Mouse (Mus musculus) megakaryocyte, adult 5-6 weeks (primary cell): ENCODE measurements around the gene Slc43a1. TPM values are rescaled to one million over a fixed set of nuclear protein-coding genes. Genes with fewer than 3 reads are reported as not detected.

Experiments used
- ATAC-seq: 2 replicates; pipeline ENCODE4 v1.8.0; 2016; ENCODE audit warnings: mild to moderate bottlenecking, inconsistent platforms; ENCODE audit not compliant: poor library complexity, severe bottlenecking
- total RNA-seq, 2 experiments: library from RNA; stranded (forward) in 1 of 2; stranded (reverse) in 1 of 2; fragments of 153-499, 151-499 nt in 1 of 2; fragments of 221-1000, 200-1000 nt in 1 of 2; gene quantifications; 2 replicates each; pipeline versions ENCODE4 v1.2.3 to v1.2.4; 2015 to 2017

The Slc43a1 gene
- total RNA-seq, 2 experiments from 2014 or later, result 1.6 to 3.7 TPM

DNA sequence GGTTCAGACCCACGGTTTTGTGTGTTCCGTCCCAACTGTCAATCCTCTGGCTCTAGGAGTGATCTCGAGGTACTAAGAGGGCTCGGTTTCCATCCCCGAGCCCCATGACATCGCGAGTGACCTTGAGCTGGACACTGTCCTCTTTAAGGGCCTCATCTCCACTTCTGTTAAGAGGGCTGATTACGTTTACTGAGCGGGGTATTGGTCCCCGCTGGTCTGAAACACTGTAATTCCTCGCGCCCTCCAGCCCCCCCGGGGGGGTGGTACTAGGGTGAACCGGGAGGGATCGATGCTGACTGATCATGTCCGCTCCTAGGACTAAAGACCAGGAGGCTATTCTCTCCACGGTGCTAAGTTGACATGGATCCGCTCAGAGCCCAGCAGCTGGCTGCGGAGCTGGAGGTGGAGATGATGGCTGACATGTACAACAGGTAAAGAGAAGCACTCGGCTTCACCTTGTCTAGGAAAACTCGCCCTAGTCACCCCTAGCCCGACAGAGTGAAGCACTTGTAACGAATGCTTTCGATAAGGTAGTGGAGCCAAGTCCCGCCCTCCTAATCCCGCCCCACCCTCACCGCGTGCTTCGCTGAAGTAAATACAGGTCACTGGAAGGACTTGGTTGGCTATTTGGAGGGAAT is 11.2 kb upstream of the Slc43a1 start:
- ATAC-seq, result no peak

DNA sequence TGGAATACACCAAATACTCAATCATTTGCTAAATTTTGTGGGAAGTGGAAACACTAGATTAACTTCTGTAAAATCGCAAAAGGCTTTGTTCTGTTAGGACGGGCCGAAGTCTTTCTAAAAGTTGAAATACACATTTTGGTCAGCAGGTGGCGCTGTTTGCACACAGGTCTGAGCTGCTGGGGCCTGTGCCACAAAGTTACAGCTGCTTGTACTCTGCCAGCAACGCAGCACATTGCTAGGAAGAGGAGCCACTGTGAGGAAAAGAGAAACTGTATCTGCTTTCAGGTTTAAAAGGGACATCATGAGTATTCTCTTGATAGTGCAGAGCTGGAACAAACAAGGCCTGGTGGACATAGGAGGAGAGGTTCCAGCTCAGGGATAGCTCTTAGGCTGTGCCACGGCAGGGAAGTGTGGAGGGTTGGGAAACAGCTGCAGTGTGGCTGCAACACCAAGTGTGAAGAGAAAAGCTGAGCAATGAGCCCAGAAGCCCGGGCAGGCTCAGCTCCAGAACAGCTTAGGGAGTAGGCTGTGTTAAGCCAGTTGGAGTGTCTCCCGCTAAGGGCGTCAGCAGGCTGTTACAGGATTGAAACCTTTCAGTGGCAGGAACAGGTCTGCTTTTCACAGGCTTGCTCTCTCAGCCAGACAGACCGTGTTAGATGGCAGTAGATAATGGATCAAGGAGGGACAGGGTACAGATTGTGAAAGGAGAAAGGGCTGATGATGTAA is 6.8 kb upstream of the Slc43a1 start:
- ATAC-seq, result peak; percentile 74

DNA sequence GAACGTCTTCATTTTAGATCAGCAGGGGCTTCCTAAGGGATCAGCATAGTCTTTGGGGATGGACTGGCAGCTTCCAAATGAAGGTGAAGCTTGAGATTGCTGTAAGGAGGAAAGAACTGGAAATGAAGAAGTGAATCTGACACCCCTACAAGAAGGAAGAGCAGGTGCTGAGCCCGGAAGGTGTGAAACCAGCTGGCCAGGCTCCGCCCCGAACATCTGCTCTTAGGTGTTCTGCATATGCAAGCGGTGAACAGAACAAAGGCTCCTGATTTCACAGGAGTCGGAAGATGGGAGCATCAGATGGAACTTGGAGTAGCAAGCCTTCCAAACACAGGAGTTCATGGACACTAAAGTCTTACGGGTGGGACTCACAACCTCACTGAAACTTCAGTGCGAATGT is 1.5 kb upstream of the Slc43a1 start:
- no peak for ATAC-seq

DNA sequence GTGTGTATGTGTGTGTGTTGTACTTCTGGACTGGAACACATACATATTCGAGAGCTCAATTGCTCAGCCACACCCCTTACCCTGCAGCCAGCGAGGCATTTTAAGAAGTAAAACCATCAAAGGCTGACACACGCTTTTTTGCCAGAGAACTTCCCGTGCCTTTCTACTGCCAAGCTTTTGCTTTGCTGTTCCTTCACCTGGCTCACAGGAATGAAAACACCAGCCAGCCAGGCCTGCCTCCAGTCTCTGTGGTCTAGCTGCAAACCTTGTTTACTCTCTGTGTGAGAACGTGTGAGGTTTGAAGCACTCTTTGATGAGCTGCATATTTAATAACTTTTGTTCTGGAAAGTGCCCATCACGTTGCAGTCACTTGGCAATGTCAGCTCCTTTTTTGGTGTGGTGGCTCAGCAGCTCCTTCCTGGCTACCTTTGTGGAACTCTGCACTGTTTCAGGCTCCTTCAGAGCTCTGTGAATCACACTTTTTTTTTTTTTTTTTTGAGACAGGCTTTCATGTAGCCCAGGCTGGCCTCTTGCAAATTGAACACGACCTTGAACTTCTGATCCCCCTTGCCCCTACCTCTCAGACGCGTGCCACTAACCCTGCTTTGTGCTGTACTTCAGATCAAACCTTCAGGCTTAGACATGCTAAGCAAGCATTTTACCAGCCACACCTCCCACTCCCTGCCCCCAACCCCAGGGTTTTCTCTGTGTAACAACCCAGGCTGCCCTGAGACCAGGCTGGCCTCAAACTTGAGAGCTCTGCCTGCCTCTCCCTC is 645 bp upstream of the Slc43a1 start:
- ATAC-seq, result no peak

DNA sequence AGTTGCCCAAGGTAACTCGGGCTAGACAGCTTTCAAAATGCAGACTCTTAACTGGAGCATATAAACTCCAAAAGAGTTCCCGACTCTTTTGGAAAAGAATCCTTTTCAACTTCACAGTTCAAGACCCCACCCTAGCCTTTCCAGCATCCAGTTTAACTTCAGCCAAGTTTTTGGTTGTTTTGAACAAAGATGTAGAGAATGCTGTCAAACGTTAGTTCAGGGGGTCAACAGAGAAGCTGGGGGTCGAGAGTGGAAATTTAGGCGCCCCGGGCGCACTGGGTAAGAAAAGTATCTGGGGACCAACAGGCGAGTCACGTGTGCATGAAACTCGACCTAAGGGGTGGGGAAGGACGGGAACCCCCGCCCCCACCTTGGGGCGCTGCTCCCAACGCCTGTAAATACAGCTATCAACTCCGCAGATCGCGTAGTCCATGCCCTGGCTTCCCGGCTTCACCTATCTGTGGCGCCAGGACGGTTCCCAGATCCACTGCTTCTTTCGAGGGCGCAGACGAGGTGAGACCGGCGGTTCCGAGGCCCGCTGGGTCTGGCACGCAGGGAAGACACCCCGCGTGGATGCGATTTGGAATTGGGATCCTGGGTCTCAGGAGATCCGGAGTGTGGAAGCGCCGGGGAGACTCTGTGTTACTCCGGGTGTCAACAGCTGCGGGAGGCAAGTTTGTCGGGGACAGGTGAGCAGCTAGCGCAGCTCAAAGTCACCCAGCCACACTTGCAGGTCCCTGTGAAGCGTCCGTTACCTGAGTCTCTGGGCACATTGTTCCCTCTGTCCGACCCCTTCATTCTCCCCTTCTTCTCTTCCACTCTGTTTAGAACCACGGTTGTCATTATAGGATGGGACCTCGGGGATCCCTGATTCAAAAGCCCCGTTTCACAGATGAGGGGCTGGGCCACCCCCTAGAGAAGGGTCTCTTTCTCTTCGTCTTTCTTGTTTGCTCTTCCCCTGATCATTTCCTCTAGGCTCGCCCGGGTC is 637 bp downstream of the Slc43a1 start:
- ATAC-seq, result no peak

DNA sequence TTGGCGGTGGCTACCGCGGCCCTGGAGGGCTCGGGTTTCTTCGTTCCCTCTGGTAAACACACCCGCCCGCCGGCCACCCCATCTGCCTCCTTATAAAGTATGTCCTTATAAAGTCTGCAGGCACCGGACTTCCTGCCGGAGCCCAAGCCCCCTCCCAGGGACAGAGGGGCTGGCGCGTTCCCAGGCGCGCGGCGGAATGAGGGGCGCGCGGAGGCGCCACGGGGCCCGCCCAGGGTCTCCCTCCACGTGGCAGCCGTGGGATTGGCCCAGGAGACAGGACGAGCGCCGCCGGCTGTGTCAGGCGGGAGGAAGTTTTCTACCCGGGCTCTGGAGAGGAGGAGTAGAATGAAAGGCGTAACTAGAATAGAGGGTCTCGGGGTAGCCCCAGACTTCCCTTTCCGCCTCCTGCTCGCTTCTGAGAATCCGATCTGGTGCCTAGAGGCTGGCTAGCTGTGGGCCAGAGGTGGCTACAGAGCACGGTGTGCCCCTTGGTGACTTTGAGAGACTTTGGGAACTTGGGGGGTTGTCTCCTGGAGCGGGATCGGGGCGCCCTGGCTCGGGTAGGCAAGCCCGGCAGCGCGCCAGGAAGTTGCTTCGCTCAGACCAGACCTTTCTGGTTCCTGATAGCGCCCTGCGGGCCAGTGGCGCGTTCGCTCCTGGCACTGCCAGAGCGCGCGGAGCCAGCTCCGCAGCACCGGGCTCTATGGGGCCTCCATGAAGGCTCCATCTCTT is 1.5 kb downstream of the Slc43a1 start:
- ATAC-seq, result peak; percentile 70

DNA sequence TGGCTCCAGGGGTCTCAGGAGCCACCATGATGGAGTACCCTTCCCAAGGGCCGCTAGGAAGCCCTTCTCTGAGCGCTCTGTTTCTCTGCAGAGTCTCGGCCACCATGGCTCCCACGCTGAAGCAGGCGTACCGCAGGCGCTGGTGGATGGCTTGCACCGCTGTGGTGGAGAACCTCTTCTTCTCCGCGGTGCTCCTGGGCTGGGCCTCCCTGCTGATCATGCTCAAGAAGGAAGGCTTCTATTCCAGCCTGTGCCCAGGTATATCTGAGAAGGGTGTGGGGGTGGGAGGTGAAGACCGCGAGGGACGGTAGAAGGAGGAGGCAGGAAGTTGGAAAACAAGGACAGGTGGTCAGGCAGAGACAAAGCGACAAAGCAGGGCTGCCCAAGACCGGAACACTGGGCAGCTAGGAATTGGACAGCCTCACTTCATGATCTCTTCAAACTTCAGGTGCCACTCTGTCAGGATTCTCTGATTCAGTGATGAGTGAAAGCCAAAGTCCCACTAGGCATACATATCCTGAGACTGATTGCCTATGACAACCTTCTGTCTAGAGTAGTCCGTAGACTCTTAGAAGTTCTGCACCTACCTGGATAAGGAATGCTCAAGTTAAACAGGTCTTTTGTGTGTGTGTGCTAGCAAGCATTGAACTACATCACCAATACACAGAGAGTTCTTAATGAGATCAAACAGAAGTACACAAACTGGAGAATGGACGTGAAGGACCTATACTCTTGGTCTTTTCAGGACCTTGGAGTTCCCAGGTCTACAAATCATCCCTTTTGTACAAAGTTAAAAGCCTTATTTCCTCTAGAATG is 2.3 kb downstream of the Slc43a1 start:
- ATAC-seq, result peak; percentile 36

DNA sequence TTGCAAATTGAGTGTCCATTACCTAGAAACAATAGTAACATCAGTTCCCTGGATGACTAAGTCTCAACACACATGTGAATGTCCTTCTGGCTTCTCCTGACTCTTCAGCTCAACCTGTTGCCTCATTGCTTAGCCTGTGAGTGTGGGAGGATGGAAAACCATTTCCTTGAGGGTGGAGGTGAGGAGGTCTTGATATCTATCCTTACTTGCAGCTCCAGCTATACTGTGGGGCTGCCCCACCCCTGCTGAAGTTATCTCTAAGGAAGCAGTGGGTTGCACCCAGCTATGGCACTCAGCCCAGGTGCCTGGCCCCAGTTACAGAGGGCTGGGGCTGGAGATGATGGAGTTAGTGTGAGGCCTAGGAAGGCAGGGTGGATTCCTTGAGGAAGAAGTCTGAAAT is 3.3 kb downstream of the Slc43a1 start:
- no peak for ATAC-seq

DNA sequence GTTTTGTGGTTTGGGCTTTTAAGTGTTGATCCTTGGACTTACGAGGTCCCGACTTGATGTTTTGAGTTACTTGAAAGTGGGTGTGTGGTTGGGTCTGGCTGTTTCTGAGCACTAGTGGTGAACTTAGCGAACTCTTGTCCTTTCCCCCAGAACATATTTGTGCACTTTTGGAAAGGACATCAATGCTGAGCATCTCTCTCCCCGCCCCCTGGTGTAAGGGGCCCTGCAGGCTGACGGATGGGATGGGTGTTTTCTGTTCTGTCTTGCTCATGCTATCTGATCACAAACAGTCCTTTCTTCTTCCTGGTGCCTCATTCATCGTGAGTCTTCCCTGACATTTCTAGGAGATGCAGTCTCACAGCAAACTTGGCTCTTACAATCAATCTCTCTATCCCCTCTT is 5.0 kb downstream of the Slc43a1 start:
- no peak for ATAC-seq

DNA sequence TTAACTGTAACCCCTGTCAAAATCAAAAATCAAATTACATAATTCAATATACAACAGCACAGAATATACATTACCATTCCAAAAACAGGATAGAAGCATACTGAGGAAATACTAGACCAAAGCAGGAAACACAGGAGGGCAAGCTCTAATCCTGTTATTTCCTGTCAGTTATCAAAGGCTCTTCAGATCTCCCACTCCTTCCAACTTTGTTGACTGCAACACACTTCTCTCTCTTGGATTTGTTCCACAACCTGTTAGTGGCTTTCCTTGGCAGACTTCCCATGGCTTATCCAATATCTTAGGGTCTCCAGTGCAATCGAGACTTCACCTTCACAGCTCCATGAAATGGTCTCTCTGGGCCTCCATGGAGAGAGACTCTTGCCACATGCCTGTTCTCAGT is 6.6 kb downstream of the Slc43a1 start:
- ATAC-seq, result no peak

DNA sequence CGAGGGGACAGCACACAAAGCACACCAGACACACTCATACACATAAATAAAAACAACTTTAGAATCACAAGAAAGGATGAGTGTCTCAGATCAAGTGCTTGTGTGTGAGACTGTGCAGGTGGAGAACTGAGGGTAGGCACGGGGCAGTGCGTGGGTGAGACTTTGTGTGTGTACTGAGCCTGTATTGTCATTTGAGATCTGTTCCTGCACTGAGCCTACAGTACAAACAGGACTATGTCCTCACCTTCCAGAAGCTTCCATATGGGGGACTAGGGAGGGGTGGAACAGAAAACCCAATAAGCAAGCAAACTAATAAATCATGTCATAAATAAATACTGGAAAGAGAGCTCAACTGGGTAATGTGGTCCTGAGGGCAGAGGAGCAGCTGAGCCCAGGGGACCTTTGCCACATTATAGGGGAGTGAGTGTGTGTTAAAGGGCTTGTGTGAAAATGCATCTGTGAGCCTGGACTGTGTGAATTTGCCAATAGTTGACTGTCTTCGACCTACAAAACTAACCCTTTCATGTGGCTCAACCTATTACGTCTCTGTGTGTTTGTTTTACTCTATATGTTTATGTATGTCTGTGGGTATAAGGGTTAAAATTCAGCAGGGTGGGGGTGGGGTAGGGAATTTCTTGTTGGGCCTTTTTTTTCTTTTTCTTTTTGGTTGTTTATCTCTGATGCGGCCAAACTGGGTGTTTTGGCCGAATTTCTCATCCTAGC is 11.9 kb downstream of the Slc43a1 start:
- ATAC-seq, result no peak

DNA sequence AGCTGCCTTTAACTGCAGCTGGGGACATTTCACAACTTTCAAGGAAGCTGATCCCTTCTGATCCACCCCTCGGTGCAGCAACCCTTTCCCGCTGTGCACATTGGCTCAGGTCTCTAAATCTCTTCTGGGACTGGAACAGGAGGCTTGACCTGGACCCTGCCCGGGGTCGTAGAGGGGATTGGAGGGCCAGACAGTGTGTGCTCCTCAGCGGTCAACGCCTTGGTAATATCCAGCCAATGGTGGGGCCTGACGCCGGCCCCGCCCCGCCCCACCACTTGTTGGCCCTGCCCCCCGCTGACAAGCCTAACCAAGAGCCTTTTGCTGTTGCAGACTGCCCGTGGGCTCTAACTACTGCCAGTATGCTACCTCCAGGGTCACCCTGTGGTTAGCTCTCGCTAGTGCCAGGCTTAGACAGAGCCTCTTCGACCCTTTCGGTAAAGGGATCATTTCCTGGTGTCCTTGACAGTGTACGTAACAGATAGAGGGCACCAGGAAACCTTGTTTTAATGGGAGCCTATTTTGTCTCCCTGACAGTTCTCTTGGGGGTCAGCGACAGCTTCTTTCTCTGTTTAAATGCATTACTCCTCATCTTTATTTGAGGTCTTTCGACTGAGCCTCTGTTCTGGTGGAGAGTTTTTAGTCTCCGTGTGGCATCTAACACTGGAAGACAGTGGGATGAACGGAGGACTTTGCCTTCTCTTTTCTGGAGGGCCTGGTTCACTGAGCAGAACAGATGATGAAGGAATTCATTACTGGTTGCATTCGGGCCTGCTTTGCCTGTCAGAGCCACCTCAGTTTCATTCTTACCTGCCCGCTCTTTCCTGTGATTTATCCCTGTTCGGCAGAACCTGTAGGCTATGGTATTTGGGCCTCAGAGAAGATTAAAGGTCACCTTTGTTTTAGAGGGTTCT is 12.7 kb downstream of the Slc43a1 start:
- ATAC-seq, result no peak

DNA sequence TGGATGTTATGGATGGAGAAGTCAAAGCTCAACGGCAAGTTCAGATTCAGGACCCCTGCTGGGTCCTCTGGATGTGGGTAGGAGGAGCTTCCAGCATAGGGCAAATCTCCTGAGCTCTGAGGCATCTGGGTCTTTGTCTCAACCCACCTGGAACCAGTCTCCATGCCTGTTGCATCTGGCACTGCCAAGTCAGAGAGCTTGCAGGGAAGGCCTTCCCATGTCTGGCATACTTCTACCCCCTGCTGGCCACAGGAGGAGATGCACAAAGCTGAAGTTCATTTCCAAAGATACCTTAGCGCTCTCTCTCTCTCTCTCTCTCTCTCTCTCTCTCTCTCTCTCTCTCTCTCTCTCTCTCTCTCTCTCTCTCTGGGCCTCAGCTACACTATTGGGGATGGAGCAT is 17.1 kb downstream of the Slc43a1 start:
- ATAC-seq, result peak; percentile 87

DNA sequence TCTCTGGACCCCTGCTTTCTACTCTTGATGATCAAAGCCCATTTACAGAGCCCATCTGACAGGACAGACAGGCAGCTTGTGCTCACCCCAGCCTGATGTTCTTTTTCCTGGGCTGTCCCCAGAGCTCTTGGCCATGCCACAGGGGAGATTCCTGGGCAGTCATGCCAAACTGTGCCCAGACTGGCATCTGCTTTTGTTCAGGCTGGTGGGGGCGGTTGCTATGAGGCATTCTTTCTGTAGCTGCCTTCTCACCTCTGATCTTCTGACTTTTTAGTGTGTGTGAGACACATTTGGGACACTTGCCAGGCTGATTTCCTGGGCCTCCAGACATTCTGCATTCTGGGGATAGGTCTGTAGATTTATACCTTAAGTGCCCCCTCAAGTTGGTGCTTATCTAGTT is 19.9 kb downstream of the Slc43a1 start:
- ATAC-seq, result no peak

DNA sequence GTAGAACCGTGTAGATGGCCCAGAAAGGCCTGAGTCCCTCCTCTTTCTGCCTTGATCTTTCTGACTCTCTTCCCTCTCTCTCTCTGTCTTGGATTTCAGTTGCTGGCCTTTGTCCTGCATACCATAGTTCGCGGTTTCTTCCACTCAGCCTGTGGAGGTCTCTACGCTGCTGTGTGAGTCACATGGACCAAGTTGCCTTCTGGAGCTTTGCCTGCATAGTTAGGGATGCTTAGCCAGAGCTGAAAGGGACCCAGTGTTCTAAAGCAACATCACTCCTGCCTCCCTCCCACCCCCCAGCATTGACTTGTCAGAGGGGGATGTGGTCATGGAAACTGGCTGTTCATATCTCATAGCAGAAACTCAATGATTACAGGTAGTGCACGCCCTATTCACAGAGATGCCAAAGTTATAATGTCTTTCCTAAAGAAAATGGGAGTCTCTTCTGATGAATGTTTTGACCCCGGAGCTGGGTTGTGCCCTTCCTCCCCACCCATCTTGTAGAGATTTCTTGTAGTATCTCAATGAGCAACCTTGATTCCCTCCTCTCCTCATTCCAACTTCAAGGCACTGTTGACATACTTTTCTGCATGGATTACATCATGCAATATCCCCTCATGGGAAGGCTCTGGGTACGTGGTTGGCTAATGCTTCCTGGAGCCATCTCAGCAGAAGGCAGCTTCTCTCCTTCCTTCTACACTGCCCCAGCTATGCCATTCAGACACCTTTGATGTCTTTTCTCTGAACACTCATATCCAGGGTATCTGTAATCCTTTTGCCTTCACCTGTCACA is 21.5 kb downstream of the Slc43a1 start:
- no peak for ATAC-seq

DNA sequence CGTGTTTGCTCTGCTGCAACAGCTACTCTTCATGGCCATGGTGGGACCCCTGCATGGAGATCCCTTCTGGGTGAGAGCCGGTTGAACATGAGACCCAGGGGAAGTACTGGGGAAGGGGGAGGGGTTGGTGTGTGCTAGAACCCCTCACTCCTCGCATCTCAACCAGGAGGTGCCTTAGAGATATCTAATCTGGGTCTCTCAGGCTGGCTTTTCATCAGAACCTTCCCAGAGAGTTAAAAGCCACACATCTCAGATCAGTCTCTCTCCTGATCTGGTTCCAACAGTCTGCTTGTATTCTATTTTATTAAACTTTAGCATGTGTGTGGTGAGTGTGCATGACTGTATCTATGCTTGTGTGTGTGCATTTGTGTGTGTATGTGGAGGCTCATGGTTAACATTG is 22.8 kb downstream of the Slc43a1 start:
- ATAC-seq, result no peak

DNA sequence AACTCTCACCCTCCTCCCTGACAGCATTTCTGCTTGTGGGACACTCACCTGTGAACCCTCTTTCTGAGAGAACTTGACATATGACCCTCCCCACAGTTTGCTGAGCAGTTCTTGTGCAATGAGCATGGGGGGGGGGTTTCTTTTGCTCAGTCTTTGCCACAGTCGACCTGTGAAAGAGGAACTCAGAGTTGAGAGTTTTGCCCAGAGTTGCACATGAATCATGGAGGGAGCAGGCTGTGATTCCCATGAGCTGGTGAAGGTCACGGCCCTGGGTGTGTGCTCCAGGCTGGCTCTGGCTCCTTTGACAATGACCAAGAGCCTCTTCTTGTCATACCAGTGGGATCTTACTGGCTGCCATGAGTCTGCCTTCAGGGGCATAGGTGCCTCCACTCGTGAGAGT is 23.6 kb downstream of the Slc43a1 start:
- peak; percentile 70 for ATAC-seq
